Mouse (Mus musculus): Measurements from ENCODE around the gene Hoxd4. TPM values are rescaled to one million over a fixed set of nuclear protein-coding genes. Genes with fewer than 3 reads are reported as not detected.
A peak's percentile ranks its signal among the peaks of the same experiment; 100 is the strongest.

Hoxd4 gene
- polyA plus RNA-seq, 2 experiments from 2014 or later, result not detected

DNA sequence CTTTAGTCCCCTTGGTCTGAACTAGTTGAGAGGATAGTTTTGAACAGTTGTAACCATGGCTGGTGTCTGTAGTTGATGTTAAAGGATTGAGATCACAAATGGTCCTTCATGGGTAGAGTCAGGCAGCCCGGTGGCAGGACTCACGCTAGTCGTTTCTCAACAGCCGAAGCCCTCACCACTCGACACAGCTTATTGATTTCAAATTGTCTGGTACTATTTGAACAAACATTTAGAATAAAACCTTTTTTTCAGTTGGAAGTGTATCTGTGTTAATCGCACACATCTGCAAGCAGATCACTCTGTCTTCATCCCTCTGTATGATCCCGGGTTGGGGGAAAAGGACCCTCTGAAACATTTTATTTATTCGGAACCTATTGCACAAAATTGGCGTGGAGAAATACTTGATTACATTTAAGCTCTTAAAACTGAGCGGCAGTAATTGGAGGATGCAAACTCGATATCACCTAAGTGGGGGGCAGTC, 36.0 kb downstream of the Hoxd4 start:
- ATAC-seq, result no peak

DNA sequence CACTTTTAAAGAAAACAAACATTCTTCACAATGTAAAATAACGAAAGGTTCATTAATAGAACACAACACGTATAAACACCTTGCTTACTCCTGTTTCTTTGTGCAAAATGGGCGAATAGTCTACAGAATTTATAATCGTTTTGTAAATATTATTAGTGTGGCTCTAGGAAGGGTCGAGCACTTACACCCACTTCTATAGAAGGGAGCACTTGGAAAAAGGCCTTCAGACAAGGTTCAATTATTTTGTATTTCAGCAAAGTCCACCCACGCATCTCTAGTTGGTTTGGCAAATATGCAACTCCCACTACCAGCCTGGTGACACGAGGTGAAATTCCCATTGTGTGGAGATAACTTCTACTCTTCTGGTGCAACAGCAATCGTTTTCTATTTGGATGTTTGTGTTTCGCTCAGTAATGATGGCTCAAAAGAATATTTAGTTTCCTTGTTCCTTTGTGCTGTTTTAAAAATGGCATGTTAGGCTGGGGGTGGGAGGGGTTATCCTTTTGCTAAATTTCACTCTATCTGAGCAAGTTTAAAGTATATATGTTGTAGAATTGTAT, 36.8 kb downstream of the Hoxd4 start:
- no peak for ATAC-seq

DNA sequence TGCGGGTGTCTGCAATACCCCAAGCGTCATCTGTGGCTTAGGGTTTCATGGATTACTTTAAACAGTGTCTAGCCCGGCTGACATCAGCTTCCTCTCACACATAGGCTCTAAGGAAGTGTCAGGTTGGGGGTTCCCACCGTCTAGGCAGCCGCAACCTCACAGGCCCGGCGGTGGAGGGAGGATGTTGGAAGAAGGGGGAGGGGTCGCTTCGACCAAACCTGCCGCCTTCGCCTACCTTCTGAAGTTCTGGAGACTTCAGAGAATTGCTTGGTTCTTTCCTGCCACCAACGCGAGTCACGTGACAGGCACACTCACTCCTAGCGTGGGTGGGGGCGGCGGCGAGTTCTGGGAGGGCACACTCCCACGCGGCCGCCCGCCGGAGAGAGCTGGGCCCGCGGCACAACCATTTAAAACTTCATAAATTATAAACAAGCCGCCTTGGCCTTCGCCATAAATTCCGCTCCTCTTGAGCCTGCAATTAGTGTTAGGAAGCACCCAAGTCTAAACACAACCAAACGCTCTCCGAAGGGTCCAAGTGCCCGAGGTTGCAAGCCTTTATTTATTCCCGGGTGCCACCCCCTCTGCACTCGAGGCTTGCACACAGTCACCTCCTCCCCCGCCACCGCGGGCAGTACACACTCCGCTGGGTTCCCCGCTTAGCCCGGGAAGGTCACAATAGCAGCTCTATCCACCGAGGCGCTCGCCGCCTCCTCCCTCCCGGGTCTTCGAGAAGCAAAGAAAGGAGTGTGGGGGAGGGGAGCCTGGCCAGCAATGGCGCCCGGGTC, 37.8 kb downstream of the Hoxd4 start:
- peak; percentile 68 for ATAC-seq

DNA sequence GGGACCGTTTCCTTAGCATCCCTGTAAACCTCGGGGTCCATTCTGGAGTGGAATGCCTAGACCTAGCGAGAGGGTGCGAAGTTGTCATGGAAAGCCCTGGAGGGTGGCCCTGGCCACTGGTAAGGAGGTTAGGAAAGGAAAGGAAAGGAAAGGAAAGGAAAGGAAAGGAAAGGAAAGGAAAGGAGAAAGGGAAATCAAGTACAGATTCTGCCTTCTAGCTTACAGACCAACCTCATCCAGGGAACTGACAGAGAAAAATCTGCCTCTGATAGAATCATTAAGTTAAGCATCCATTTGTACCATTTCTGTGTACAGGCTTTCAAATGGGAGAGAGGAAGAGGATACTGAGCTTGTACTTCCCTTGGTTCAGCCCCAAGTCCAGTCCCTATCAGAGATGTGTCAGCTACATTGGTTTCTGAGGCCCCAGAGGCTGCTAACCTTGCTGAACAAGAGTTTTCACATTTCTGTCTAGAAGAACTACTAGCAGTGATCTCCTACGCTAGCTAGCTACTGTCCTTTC, 39.1 kb downstream of the Hoxd4 start:
- ATAC-seq, result no peak

DNA sequence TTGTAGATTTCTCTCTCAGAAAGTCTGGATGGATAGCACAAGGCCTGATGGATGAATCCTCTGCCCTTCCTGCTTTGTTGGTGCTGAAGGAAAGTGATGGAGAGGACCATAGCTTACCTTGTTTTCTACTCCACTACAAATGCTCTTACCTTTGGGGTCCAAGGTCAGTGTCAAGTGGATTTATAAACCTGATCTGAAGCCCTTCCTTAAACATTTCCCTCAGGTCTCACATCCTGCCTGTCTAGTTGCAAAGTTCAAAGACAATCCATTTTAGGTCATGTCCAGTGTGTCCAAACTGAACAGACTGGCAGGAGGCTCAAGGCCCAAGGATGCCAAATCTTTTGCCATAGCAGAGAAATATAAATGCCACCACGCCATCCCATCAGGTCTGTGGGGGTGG, 40.1 kb downstream of the Hoxd4 start:
- ATAC-seq, result no peak

- no peak for ATAC-seq
Measured at GRCm38 (mm10) chr2:74752431-74753174, 40.9 kb downstream of the Hoxd4 start.

- no peak for ATAC-seq
Measured at GRCm38 (mm10) chr2:74753175-74753523, 41.4 kb downstream of the Hoxd4 start.

DNA sequence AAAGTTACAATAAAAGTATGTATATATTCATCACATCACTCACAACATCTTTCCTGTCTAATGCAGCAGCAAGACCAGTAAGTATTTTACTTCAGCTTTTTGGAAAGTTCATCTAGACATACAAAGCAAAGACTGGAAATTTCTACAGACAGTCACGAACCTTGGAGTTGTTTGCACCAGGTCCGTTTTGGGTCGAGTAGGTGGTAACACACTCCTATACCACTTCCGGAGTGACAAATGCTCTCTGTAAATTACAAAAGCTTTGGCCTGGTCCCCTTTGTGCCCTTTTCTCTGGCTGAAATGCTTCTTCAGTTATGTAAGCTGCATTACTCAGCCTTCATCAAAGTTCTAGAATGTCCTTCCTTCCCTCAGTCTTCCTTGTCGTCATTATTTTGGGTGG, 42.0 kb downstream of the Hoxd4 start:
- no peak for ATAC-seq

DNA sequence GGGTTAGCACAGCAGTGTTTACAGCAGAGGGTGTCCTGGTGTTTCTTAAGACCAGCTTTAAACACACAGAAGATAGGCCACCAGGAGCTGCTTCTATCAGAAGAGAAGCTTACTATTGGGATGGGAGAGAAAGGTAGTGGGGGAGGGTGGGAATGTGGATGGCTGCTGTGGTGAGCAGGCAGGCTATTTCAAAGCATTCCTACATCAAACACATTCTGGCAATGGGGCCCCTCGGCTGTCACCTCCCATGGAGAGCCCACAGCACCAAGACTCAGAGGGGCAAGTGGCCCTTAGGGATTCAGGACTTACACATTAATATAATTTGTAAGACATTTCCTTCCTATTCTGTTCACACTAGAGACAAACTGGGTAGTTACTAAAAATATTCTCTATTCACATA, 48.4 kb downstream of the Hoxd4 start:
- ATAC-seq, result no peak

- ATAC-seq, result no peak
Measured at GRCm38 (mm10) chr2:74761941-74762340, 50.2 kb downstream of the Hoxd4 start.

GRCm38 (mm10) chr2:74762522-74763244, 51.0 kb downstream of the Hoxd4 start, which contains the start of gene Hoxd1:
Gene Hoxd1, plus strand, starts transcription at chr2:74762980.
- no peak for ATAC-seq

- ATAC-seq, result no peak
Measured at GRCm38 (mm10) chr2:74763245-74763735, 51.6 kb downstream of the Hoxd4 start.

- no peak for ATAC-seq
Measured at GRCm38 (mm10) chr2:74763976-74764375, 52.2 kb downstream of the Hoxd4 start.

DNA sequence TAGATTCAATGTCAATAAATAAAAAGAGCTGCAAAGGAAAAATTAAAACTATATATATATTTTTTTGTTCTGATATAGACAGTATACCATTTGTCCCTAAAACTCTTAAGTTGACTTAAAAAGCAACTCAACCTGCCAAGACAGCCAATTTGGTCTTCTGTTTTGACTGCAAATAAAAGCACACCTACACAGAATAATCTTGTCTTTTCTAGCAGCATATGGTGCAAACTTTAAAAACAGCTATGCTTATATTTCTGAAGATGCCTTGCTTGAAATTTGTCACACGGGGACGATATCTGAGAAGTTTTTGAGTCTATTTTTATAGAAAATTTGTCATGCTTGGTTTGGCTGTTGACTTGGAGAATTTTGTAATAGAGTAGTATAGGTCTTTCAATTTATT, 62.6 kb downstream of the Hoxd4 start:
- no peak for ATAC-seq

DNA sequence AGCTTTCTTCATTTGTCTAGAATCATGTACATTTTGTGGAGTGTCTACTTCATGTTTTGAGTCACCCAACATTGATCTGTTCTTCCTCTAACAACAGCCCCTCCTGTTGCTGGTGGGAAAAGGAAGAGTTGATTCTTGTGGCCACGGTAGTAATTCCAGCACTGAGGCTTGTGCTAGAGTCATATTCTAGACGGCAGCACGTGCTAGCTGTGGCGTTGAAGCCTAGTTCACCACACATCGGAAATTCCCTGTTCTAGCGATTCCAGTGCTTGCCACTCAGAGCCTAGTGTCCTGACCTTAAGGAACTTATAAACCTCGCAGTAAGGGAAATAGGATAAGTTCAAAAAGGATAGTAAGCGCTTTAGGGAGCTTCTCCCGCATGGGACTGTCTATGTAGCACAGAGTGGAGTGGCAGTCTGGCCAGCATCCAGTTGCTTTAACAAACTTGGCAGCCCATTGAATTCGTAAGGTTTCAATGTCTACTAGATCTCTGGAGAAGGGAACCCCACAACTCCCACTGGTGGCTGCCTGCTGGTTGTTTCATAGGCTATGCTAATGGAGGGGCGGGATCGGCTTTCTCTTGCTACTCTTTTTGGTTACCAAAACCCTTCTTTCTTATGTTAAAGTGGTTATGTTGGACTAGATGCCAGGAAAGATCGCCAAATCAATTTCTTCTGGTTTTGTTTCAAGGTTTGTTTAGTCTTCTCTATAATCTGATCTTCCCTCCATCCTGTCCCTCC, 66.0 kb downstream of the Hoxd4 start:
- no peak for ATAC-seq

Other genes starting within 250 kb of the Hoxd4 start
- 10 to 100 TPM; 29.4 to 32.2 TPM for gene Lnpk, start 132.5 kb upstream of the Hoxd4 start, polyA plus RNA-seq (2017; shearing (Covaris generic))
- not detected for gene Evx2, start 52.4 kb upstream of the Hoxd4 start, polyA plus RNA-seq (2017; shearing (Covaris generic))
- not detected for gene Hoxd13, start 43.6 kb upstream of the Hoxd4 start, polyA plus RNA-seq (2017; shearing (Covaris generic))
- not detected for gene Hoxd12, start 36.9 kb upstream of the Hoxd4 start, polyA plus RNA-seq (2017; shearing (Covaris generic))
- gene Hoxd11, start 32.4 kb upstream of the Hoxd4 start, polyA plus RNA-seq (2017; shearing (Covaris generic)), result not detected
- not detected for gene Hoxd10, start 20.0 kb upstream of the Hoxd4 start, polyA plus RNA-seq (2017; shearing (Covaris generic))
- not detected for gene Hoxd9, start 14.2 kb upstream of the Hoxd4 start, polyA plus RNA-seq (2017; shearing (Covaris generic))
- not detected for gene Hoxd8, start 7.3 kb upstream of the Hoxd4 start, polyA plus RNA-seq (2017; shearing (Covaris generic))
- not detected for gene Hoxd3, start within 50 bp of the Hoxd4 start, polyA plus RNA-seq (2017; shearing (Covaris generic))
- not detected for gene Gm28230, start 14.8 kb downstream of the Hoxd4 start, polyA plus RNA-seq (2017; shearing (Covaris generic))
- gene Hoxd1, start 51.1 kb downstream of the Hoxd4 start, polyA plus RNA-seq (2017; shearing (Covaris generic)), result not detected
- 10 to 100 TPM; 18.8 to 25.3 TPM for gene Mtx2, start 113.9 kb downstream of the Hoxd4 start, polyA plus RNA-seq (2017; shearing (Covaris generic))

All from activated CD4-positive, CD25-positive, alpha-beta regulatory T cell, adult 4 months (primary cell).